Mouse (Mus musculus) Patski (cell line): ENCODE measurements around the gene Nr1i3. TPM values are rescaled to one million over a fixed set of nuclear protein-coding genes. Genes with fewer than 3 reads are reported as not detected.

Source experiments
- ATAC-seq: fragments of 100-300 bp; one replicate; pipeline ENCODE4 v1.8.0; 2021
- CTCF ChIA-PET: fragments of 350-600 bp; sonication (Branson Sonifier 250); formaldehyde crosslinking; loops from one replicate; lab custom pipeline; 2022; ENCODE audit warnings: inconsistent platforms; lab: Charles Lee
- POLR2A ChIA-PET: fragments of 350-600 bp; sonication (Branson Sonifier 250); formaldehyde crosslinking; loops from one replicate; lab custom pipeline; 2022; ENCODE audit warnings: antibody characterized with exemption, inconsistent platforms; lab: Charles Lee
- DNase-seq: peaks from one replicate; pipeline ENCODE4 v3.0.0-alpha.2; 2011; ENCODE audit warnings: low read depth, low spot score
- H3K27me3 ChIP-seq: fragments of 371-371 bp; one replicate; pipeline ENCODE4 v1.5.1; 2021
- CTCF ChIP-seq: fragments of 100-300 bp; IDR thresholded peaks from one replicate; pipeline ENCODE4 v1.5.1; 2021
- in situ Hi-C: fragments of 300-500 bp; cut with MboI; formaldehyde crosslinking; loops from 3 replicates; pipeline ENCODE4 v1.11.1; 2018; ENCODE audit warnings: low pct_unique_long_range_greater_than_20kb, mixed read lengths
- polyA plus RNA-seq: library from polyadenylated mRNA; unstranded; gene quantifications from one replicate; pipeline ENCODE4 v1.2.3, GENCODE M21; 2021

Gene Nr1i3
- polyA plus RNA-seq, 1 experiment from 2014 or later: 0.54 TPM

GRCm38 (mm10) chr1:171193911-171194830 lies 19.6 kb upstream of the Nr1i3 start:
- ChIA-PET CTCF (interaction anchor here (1.0 to 9.7 kb wide), 6 partner anchors 11 to 28 kb away, joined by 3 to 97 read pairs (median 3); partner anchors contain the start of genes Nr1i3 and Tomm40l), POLR2A (no interaction called here)
- H3K27me3 ChIP-seq: no peaks in the 10 kb centered on the region
- DNase-seq (no peak), ATAC-seq (no peak)
- TF ChIP-seq CTCF: no peak
- in situ Hi-C loops: no loop called here

- in situ Hi-C loops: no loop called here
- no peak for ATAC-seq
- DNase-seq: no peak
- no peak for TF ChIP-seq CTCF
- ChIA-PET CTCF (interaction anchor here (1.0 to 9.7 kb wide), 5 partner anchors 14 to 27 kb away, joined by 3 to 97 read pairs (median 3); partner anchors contain the start of genes Nr1i3 and Tomm40l), POLR2A (no interaction called here)
- H3K27me3 ChIP-seq: no peaks in the 10 kb centered on the region
These were observed 18.5 kb upstream of the Nr1i3 start for GRCm38 (mm10) chr1:171195046-171195822.

- POLR2A ChIA-PET: no interaction called here
These were observed 17.8 kb upstream of the Nr1i3 start, which contains the start of gene Pcp4l1 for GRCm38 (mm10) chr1:171195887-171196397. Pcp4l1 (minus strand) TSS chr1:171196268.

GRCm38 (mm10) chr1:171199532-171199931 lies 14.2 kb upstream of the Nr1i3 start:
- TF ChIP-seq CTCF: no peak
- ChIA-PET POLR2A (no interaction called here), CTCF (interaction anchor here (1.4 to 9.7 kb wide), 2 partner anchors 9 to 10 kb away, joined by 3 to 97 read pairs; partner anchors contain the start of gene Nr1i3)
- no peak for ATAC-seq
- H3K27me3 ChIP-seq: no peaks in the 10 kb centered on the region
- in situ Hi-C loops: no loop called here
- no peak for DNase-seq

More at GRCm38 (mm10) chr1:171195887-171196397, 17.8 kb upstream of the Nr1i3 start, which contains the start of gene Pcp4l1:
- H3K27me3 ChIP-seq: no peaks in the 10 kb centered on the region
- in situ Hi-C loops: no loop called here
- CTCF ChIA-PET: interaction anchor here (1.5 to 9.7 kb wide), 4 partner anchors 12 to 32 kb away, joined by 3 to 97 read pairs (median 4); partner anchors contain the start of gene Nr1i3
- ATAC-seq (no peak), DNase-seq (no peak)
- TF ChIP-seq CTCF: no peak

- no peak for ATAC-seq
- CTCF ChIA-PET: interaction anchor here (1.3 to 9.7 kb wide), 2 partner anchors 8 kb away, joined by 3 to 97 read pairs; partner anchors contain the start of gene Nr1i3
- DNase-seq: no peak
These were observed 13.0 kb upstream of the Nr1i3 start for GRCm38 (mm10) chr1:171200769-171201168.

GRCm38 (mm10) chr1:171203471-171204248 lies 10.1 kb upstream of the Nr1i3 start:
- H3K27me3 ChIP-seq: no peaks in the 10 kb centered on the region
- in situ Hi-C loops: no loop called here
- no peak for DNase-seq
- POLR2A ChIA-PET: interaction anchor here (1.4 kb wide), 1 partner anchor 9 kb away, joined by 4 read pairs; no protein-coding TSS in a partner anchor
- no peak for ATAC-seq
- TF ChIP-seq CTCF: no peak
- CTCF ChIA-PET: interaction anchor here (10.6 kb wide), 1 partner anchor 8 kb away, joined by 97 read pairs; the partner anchor contains the start of gene Pcp4l1

More at GRCm38 (mm10) chr1:171200769-171201168, 13.0 kb upstream of the Nr1i3 start:
- no peaks in the 10 kb centered on the region for H3K27me3 ChIP-seq
- POLR2A ChIA-PET: no interaction called here
- in situ Hi-C loops: no loop called here
- no peak for TF ChIP-seq CTCF

GRCm38 (mm10) chr1:171204249-171204644 lies 9.5 kb upstream of the Nr1i3 start:
- no peak for TF ChIP-seq CTCF
- DNase-seq: no peak
- ATAC-seq: no peak
- in situ Hi-C loops: no loop called here
- no peaks in the 10 kb centered on the region for H3K27me3 ChIP-seq
- CTCF ChIA-PET: interaction anchor here (10.6 kb wide), 1 partner anchor 8 kb away, joined by 97 read pairs; the partner anchor contains the start of gene Pcp4l1
- POLR2A ChIA-PET: no interaction called here

- in situ Hi-C loops: no loop called here
- H3K27me3 ChIP-seq: no peaks in the 10 kb centered on the region
- ATAC-seq (no peak), DNase-seq (no peak)
- POLR2A ChIA-PET: interaction anchor here (1.1 kb wide), 1 partner anchor 14 kb away, joined by 3 read pairs; no protein-coding TSS in a partner anchor
- CTCF ChIA-PET: interaction anchor here (1.1 to 10.6 kb wide), 3 partner anchors 10 to 16 kb away, joined by 3 to 97 read pairs (median 3); partner anchors contain the start of genes Pcp4l1 and Tomm40l
- no peak for TF ChIP-seq CTCF
These were observed 7.9 kb upstream of the Nr1i3 start for GRCm38 (mm10) chr1:171205704-171206493.
